Mouse (Mus musculus) kidney, embryonic 15.5 days (tissue): ENCODE data around the gene Clrn2. TPM values are rescaled to one million over a fixed set of nuclear protein-coding genes. Genes with fewer than 3 reads are reported as not detected.
A peak's percentile ranks its signal among the peaks of the same experiment; 100 is the strongest.

Source experiments
- ATAC-seq: fragments of 200-750 bp; cut with Nextera tagmentation; replicated peaks from 2 replicates; pipeline ENCODE4 v1.8.0; 2017; ENCODE audit warnings: moderate TSS enrichment; ENCODE audit not compliant: low FRiP score
- H3K27ac ChIP-seq: fragments of 300-500 bp; sonication (generic); 2 replicates; pipeline ENCODE4 v1.5.1; 2015; ENCODE audit warnings: mild to moderate bottlenecking, inconsistent platforms
- H3K27me3 ChIP-seq: fragments of 300-500 bp; sonication (generic); 2 replicates; pipeline ENCODE4 v1.6.1; 2015; ENCODE audit warnings: inconsistent platforms
- H3K36me3 ChIP-seq: fragments of 300-500 bp; sonication (generic); 2 replicates; pipeline ENCODE4 v1.6.1; 2015; ENCODE audit warnings: inconsistent platforms
- H3K4me1 ChIP-seq: fragments of 300-500 bp; sonication (generic); 2 replicates; pipeline ENCODE4 v1.6.1; 2015; ENCODE audit warnings: inconsistent platforms
- H3K4me2 ChIP-seq: fragments of 300-500 bp; sonication (generic); 2 replicates; pipeline ENCODE4 v1.6.1; 2015; ENCODE audit warnings: moderate library complexity, mild to moderate bottlenecking, inconsistent platforms
- H3K4me3 ChIP-seq: fragments of 300-500 bp; sonication (generic); replicated peaks from 2 replicates; pipeline ENCODE4 v1.5.1; 2015; ENCODE audit warnings: mild to moderate bottlenecking, inconsistent platforms
- H3K9ac ChIP-seq: fragments of 300-500 bp; sonication (generic); 2 replicates; pipeline ENCODE4 v1.6.1; 2015; ENCODE audit warnings: mild to moderate bottlenecking, inconsistent platforms
- H3K9me3 ChIP-seq: fragments of 300-500 bp; sonication (generic); replicated peaks from 2 replicates; pipeline ENCODE4 v1.6.1; 2016; ENCODE audit warnings: inconsistent platforms
- WGBS: fragments of 180-500 bp; shearing (Covaris S2); methylation state at CpG from one replicate; pipeline ENCODE4 v1.1.7; 2015; ENCODE audit warnings: mixed read lengths; 5-methylcytosine and 5-hydroxymethylcytosine counted together
- polyA plus RNA-seq: library from polyadenylated mRNA; unstranded; fragments of >200 nt; fragmentation: Nextera tagmentation; extraction: Ambion mirVana; gene quantifications from 2 replicates; pipeline ENCODE4 v1.2.1, GENCODE M21; 2015

The Clrn2 gene
- polyA plus RNA-seq, 1 experiment from 2014 or later = not detected

GRCm38 (mm10) chr5:45435967-45436950 lies 17.3 kb upstream of the Clrn2 start:
- H3K27ac ChIP-seq = peak overlapping the region; percentile 56
- H3K36me3 ChIP-seq = peaks cover 84% of the 10 kb centered on the region
- no peak overlapping the region for H3K4me3 ChIP-seq

GRCm38 (mm10) chr5:45437826-45438225 lies 15.7 kb upstream of the Clrn2 start:
- Histone ChIP-seq H3K27ac (no peak overlapping the region), H3K9me3 (no peaks in the 10 kb centered on the region), H3K4me1 (no peaks in the 10 kb centered on the region), H3K4me2 (no peak overlapping the region), H3K9ac (no peak overlapping the region), H3K4me3 (no peak overlapping the region), H3K27me3 (no peaks in the 10 kb centered on the region), H3K36me3 (peaks cover 79% of the 10 kb centered on the region)
- 75% methylated on average over 4 of the region's 4 CpGs for WGBS
- no peak for ATAC-seq

More at GRCm38 (mm10) chr5:45435967-45436950, 17.3 kb upstream of the Clrn2 start:
- no peaks in the 10 kb centered on the region for H3K27me3 ChIP-seq
- H3K9me3 ChIP-seq = no peaks in the 10 kb centered on the region
- H3K9ac ChIP-seq = no peak overlapping the region
- no peaks in the 10 kb centered on the region for H3K4me1 ChIP-seq
- 85% methylated on average over 14 of the region's 14 CpGs for WGBS
- ATAC-seq = peak; percentile 73; the same call in 1 of the 2 replicates
- H3K4me2 ChIP-seq = no peak overlapping the region

GRCm38 (mm10) chr5:45438301-45438700 lies 15.2 kb upstream of the Clrn2 start:
- H3K4me1 ChIP-seq = no peaks in the 10 kb centered on the region
- H3K4me3 ChIP-seq = no peak overlapping the region
- peaks cover 78% of the 10 kb centered on the region for H3K36me3 ChIP-seq
- WGBS = 81% methylated on average over 8 of the region's 8 CpGs
- no peaks in the 10 kb centered on the region for H3K9me3 ChIP-seq
- H3K9ac ChIP-seq = no peak overlapping the region
- no peak overlapping the region for H3K4me2 ChIP-seq
- no peaks in the 10 kb centered on the region for H3K27me3 ChIP-seq
- no peak for ATAC-seq
- no peak overlapping the region for H3K27ac ChIP-seq

- Histone ChIP-seq H3K36me3 (peaks cover 73% of the 10 kb centered on the region), H3K27ac (no peak overlapping the region), H3K9ac (no peak overlapping the region), H3K4me1 (no peaks in the 10 kb centered on the region), H3K9me3 (no peaks in the 10 kb centered on the region), H3K27me3 (no peaks in the 10 kb centered on the region), H3K4me3 (no peak overlapping the region), H3K4me2 (no peak overlapping the region)
- WGBS = 81% methylated on average over 3 of the region's 3 CpGs
- no peak for ATAC-seq
Observed at GRCm38 (mm10) chr5:45441124-45441523, 12.4 kb upstream of the Clrn2 start.

- H3K27ac ChIP-seq = no peak overlapping the region
- no peak for ATAC-seq
- WGBS = 59% methylated on average over 3 of the region's 3 CpGs
Observed at GRCm38 (mm10) chr5:45441745-45442144, 11.8 kb upstream of the Clrn2 start.

GRCm38 (mm10) chr5:45444130-45444832 lies 9.3 kb upstream of the Clrn2 start:
- Histone ChIP-seq H3K9ac (no peak overlapping the region), H3K4me3 (no peak overlapping the region), H3K4me2 (no peak overlapping the region), H3K9me3 (no peaks in the 10 kb centered on the region), H3K27me3 (no peaks in the 10 kb centered on the region), H3K4me1 (peaks cover 13% of the 10 kb centered on the region), H3K36me3 (peaks cover 44% of the 10 kb centered on the region), H3K27ac (no peak overlapping the region)
- ATAC-seq = peak; percentile 35; the same call in 1 of the 2 replicates
- 74% methylated on average over 8 of the region's 8 CpGs for WGBS

More at GRCm38 (mm10) chr5:45441745-45442144, 11.8 kb upstream of the Clrn2 start:
- Histone ChIP-seq H3K4me3 (no peak overlapping the region), H3K4me1 (no peaks in the 10 kb centered on the region), H3K27me3 (no peaks in the 10 kb centered on the region), H3K4me2 (no peak overlapping the region), H3K36me3 (peaks cover 70% of the 10 kb centered on the region), H3K9ac (no peak overlapping the region), H3K9me3 (no peaks in the 10 kb centered on the region)

- H3K4me1 ChIP-seq = peaks cover 21% of the 10 kb centered on the region
- H3K36me3 ChIP-seq = peaks cover 17% of the 10 kb centered on the region
- WGBS = 54% methylated on average over 5 of the region's 5 CpGs
- peak overlapping the region; percentile 85 for H3K4me2 ChIP-seq
- no peak for ATAC-seq
- H3K27ac ChIP-seq = no peak overlapping the region
- no peaks in the 10 kb centered on the region for H3K27me3 ChIP-seq
- peak overlapping the region; percentile 67 for H3K4me3 ChIP-seq
- H3K9ac ChIP-seq = no peak overlapping the region; the same call in 1 of the 2 replicates
- no peaks in the 10 kb centered on the region for H3K9me3 ChIP-seq
Observed at GRCm38 (mm10) chr5:45448676-45449075, 4.9 kb upstream of the Clrn2 start.

- Histone ChIP-seq H3K27ac (peak overlapping the region; percentile 89; the same call in 1 of the 2 replicates), H3K9ac (peak overlapping the region; percentile 60)
- 1% methylated on average over 8 of the region's 8 CpGs for WGBS
Observed at GRCm38 (mm10) chr5:45449206-45449605, 4.3 kb upstream of the Clrn2 start.

GRCm38 (mm10) chr5:45449831-45450716 lies 3.5 kb upstream of the Clrn2 start, which contains the start of gene Qdpr:
TSS of gene Qdpr (minus strand) at chr5:45450236.
- Histone ChIP-seq H3K9ac (peak within 1 kb of the TSS; percentile 60), H3K27me3 (no peaks in the 10 kb centered on the region), H3K4me1 (peaks cover 21% of the 10 kb centered on the region), H3K36me3 (peaks cover 6% of the 10 kb centered on the region), H3K4me3 (peak within 1 kb of the TSS; percentile 67), H3K27ac (peak within 1 kb of the TSS; percentile 89), H3K9me3 (no peaks in the 10 kb centered on the region), H3K4me2 (peak within 1 kb of the TSS; percentile 85)
- WGBS = under 1% methylated on average over 70 of the region's 70 CpGs
- peak; percentile 99 for ATAC-seq

More at GRCm38 (mm10) chr5:45449206-45449605, 4.3 kb upstream of the Clrn2 start:
- Histone ChIP-seq H3K4me1 (peaks cover 21% of the 10 kb centered on the region), H3K4me3 (peak overlapping the region; percentile 67), H3K36me3 (peaks cover 12% of the 10 kb centered on the region), H3K9me3 (no peaks in the 10 kb centered on the region), H3K4me2 (peak overlapping the region; percentile 85), H3K27me3 (no peaks in the 10 kb centered on the region)
- ATAC-seq = no peak

GRCm38 (mm10) chr5:45454456-45454855 lies 905 bp downstream of the Clrn2 start:
- WGBS = 42% methylated on average over 9 of the region's 9 CpGs

GRCm38 (mm10) chr5:45472880-45473450 lies 19.4 kb downstream of the Clrn2 start:
- Histone ChIP-seq H3K4me2 (no peak overlapping the region), H3K9ac (no peak overlapping the region), H3K4me1 (peaks cover 11% of the 10 kb centered on the region), H3K36me3 (no peaks in the 10 kb centered on the region), H3K9me3 (no peaks in the 10 kb centered on the region), H3K27me3 (no peaks in the 10 kb centered on the region), H3K4me3 (no peak overlapping the region), H3K27ac (no peak overlapping the region)
- ATAC-seq = no peak
- 36% methylated on average over 7 of the region's 7 CpGs for WGBS

More at GRCm38 (mm10) chr5:45454456-45454855, 905 bp downstream of the Clrn2 start:
- no peak overlapping the region for H3K9ac ChIP-seq
- no peaks in the 10 kb centered on the region for H3K27me3 ChIP-seq
- no peaks in the 10 kb centered on the region for H3K36me3 ChIP-seq
- no peak for ATAC-seq
- H3K4me1 ChIP-seq = peaks cover 7% of the 10 kb centered on the region; the same call in 1 of the 2 replicates
- no peak overlapping the region for H3K4me3 ChIP-seq
- H3K27ac ChIP-seq = no peak overlapping the region
- no peaks in the 10 kb centered on the region for H3K9me3 ChIP-seq
- H3K4me2 ChIP-seq = no peak overlapping the region
